In genomic region chr1:39680546-39680945, GRCm38 (mm10) we compare ENCODE assay signal across 12 mouse cellular contexts. TPM values are rescaled to one million over a fixed set of nuclear protein-coding genes. Genes with fewer than 3 reads are reported as not detected.
DNase-seq lines count a peak whose midpoint lies in the region; ATAC-seq and TF ChIP-seq lines count a peak whose summit lies in the region.
"Had no signal": no experiment of that assay in that cellular context is flagged by ENCODE, and none has a peak within 500 bp of the region (broad histone marks: within the 10 kb centered on the region; RNA-seq: fewer than 3 reads in every experiment).

No protein-coding gene starts in this region.

- H3K9me3 ChIP-seq in kidney, postnatal 0 days (replicated peaks; ENCODE audit: low read length), result no peaks in the 10 kb centered on the region
- no peaks in the 10 kb centered on the region for H3K9me3 ChIP-seq in stomach, postnatal 0 days (ENCODE audit: control insufficient read depth, low read length)
- H3K9me3 ChIP-seq: heart, embryonic 12.5 days had no signal

- no peak overlapping the region for H3K4me2 ChIP-seq in kidney, postnatal 0 days (ENCODE audit: low read length)
- no peak overlapping the region for H3K4me2 ChIP-seq in stomach, postnatal 0 days (replicated peaks; ENCODE audit: low read depth)
- H3K4me2 ChIP-seq: heart, embryonic 12.5 days had no signal

- H3K27ac ChIP-seq in kidney, postnatal 0 days, result no peak overlapping the region
- no peak overlapping the region for H3K27ac ChIP-seq in thymus, adult 2 months (ENCODE audit: control insufficient read depth, insufficient read depth, low read length)
- no peak overlapping the region for H3K27ac ChIP-seq in stomach, postnatal 0 days (replicated peaks)

- DNase-seq in kidney, postnatal 0 days (ENCODE audit: low spot score), result no peak
- no peak for DNase-seq in kidney, adult 11 months
- DNase-seq in thymus, postnatal 14 days, result peak; percentile 23
- DNase-seq in thymus, adult 2 months, result no peak
- peak; percentile 54 for DNase-seq in ZHBTc4 (ENCODE audit: low read depth, low spot score)
- no peak for DNase-seq in stomach, postnatal 0 days (ENCODE audit: low spot score)
- DNase-seq in layer of hippocampus, adult 9-11 months, result no peak
- DNase-seq in retina, embryonic 14.5 days (ENCODE audit: low spot score), result no peak
- DNase-seq: cerebellum, postnatal 25 days; left cerebral cortex, postnatal 4 days had no signal

- H3K4me3 ChIP-seq in kidney, postnatal 0 days (replicated peaks; ENCODE audit: low read depth, low read length), result no peak overlapping the region
- no peak overlapping the region for H3K4me3 ChIP-seq in thymus, adult 2 months (ENCODE audit: control insufficient read depth, insufficient read depth, low read length)
- H3K4me3 ChIP-seq in stomach, postnatal 0 days (ENCODE audit: low read depth, low read length), result no peak overlapping the region
- H3K4me3 ChIP-seq: heart, embryonic 12.5 days had no signal

- no peaks in the 10 kb centered on the region for H3K27me3 ChIP-seq in kidney, postnatal 0 days (ENCODE audit: insufficient read depth, low read length)
- no peaks in the 10 kb centered on the region for H3K27me3 ChIP-seq in thymus, adult 2 months (ENCODE audit: control insufficient read depth, insufficient read depth, low read length)
- H3K27me3 ChIP-seq in stomach, postnatal 0 days (ENCODE audit: control insufficient read depth, insufficient read depth, low read length), result no peaks in the 10 kb centered on the region
- H3K27me3 ChIP-seq: heart, embryonic 12.5 days had no signal

- TF ChIP-seq POLR2A in thymus, adult 2 months (IDR thresholded peaks at IDR 0.05; ENCODE audit: control insufficient read depth, extremely low read depth, insufficient read depth, low read length, poor library complexity), result no peak

- TF ChIP-seq CTCF in kidney, postnatal 0 days (IDR thresholded peaks at IDR 0.05; ENCODE audit: low read depth), result peak; percentile 56
- no peak for TF ChIP-seq CTCF in thymus, adult 2 months (IDR thresholded peaks at IDR 0.05; ENCODE audit: borderline replicate concordance, control insufficient read depth, extremely low read depth, insufficient read depth, low read length, poor library complexity)
- TF ChIP-seq CTCF in stomach, postnatal 0 days (IDR thresholded peaks at IDR 0.05; ENCODE audit: low read depth), result peak; percentile 67

- 67% methylated on average over 6 of the region's 6 CpGs for WGBS in kidney, postnatal 0 days
- 84% methylated on average over 6 of the region's 6 CpGs for WGBS in thymus, adult 2 months
- WGBS in stomach, postnatal 0 days, result 64% methylated on average over 6 of the region's 6 CpGs

- no peak for TF ChIP-seq EP300 in stomach, postnatal 0 days (optimal IDR thresholded peaks at IDR 0.05)

- no peaks in the 10 kb centered on the region for H3K4me1 ChIP-seq in kidney, postnatal 0 days (replicated peaks; ENCODE audit: insufficient read depth, low read length)
- H3K4me1 ChIP-seq in thymus, adult 2 months (replicated peaks; ENCODE audit: control insufficient read depth, insufficient read depth, low read length), result no peaks in the 10 kb centered on the region
- no peaks in the 10 kb centered on the region for H3K4me1 ChIP-seq in stomach, postnatal 0 days (replicated peaks; ENCODE audit: control insufficient read depth, insufficient read depth)
- H3K4me1 ChIP-seq: heart, embryonic 12.5 days had no signal

- no peak for ATAC-seq in kidney, postnatal 0 days (replicated peaks; ENCODE audit: low FRiP score, low read depth)
- ATAC-seq in stomach, postnatal 0 days (ENCODE audit: low FRiP score, low TSS enrichment), result no peak
- ATAC-seq: hindbrain, embryonic 16.5 days had no signal

- no peaks in the 10 kb centered on the region for H3K36me3 ChIP-seq in kidney, postnatal 0 days (ENCODE audit: insufficient read depth, low read length)
- H3K36me3 ChIP-seq in thymus, adult 2 months (ENCODE audit: control insufficient read depth, insufficient read depth, low read length), result no peaks in the 10 kb centered on the region
- H3K36me3 ChIP-seq in stomach, postnatal 0 days (ENCODE audit: control insufficient read depth, insufficient read depth, low read length), result no peaks in the 10 kb centered on the region
- H3K36me3 ChIP-seq: heart, embryonic 12.5 days had no signal

- no peak overlapping the region for H3K9ac ChIP-seq in kidney, postnatal 0 days (ENCODE audit: low read depth, low read length)
- H3K9ac ChIP-seq in stomach, postnatal 0 days (ENCODE audit: low read length), result no peak overlapping the region
- H3K9ac ChIP-seq: heart, embryonic 12.5 days had no signal

RNA-seq across cellular contexts. Expression of gene Creg2, which starts 29.3 kb away (rescaled TPM):
- polyA plus RNA-seq in kidney, postnatal 0 days (2015; fragmentation: Nextera tagmentation; extraction: Ambion mirVana), result 0.04 and 0.05 TPM in 2 replicates
- polyA plus RNA-seq in thymus, adult 2 months (2012; rRNA removed), result 0.16 and 0.18 TPM in 2 replicates
- 0.22 and 0.30 TPM in 2 replicates for polyA plus RNA-seq in stomach, postnatal 0 days (2015; fragmentation: Nextera tagmentation; extraction: Ambion mirVana)

RNA-seq across cellular contexts. Expression of gene Rfx8, which starts 40.3 kb away (rescaled TPM):
- polyA plus RNA-seq in kidney, postnatal 0 days (2015; fragmentation: Nextera tagmentation; extraction: Ambion mirVana), result 0.22 and 0.29 TPM in 2 replicates
- polyA plus RNA-seq in thymus, adult 2 months (2012; rRNA removed), result 0.15 and 0.19 TPM in 2 replicates
- 0.06 and 0.21 TPM in 2 replicates for polyA plus RNA-seq in stomach, postnatal 0 days (2015; fragmentation: Nextera tagmentation; extraction: Ambion mirVana)

Comparison
In these comparisons a context has a peak if more than half of its experiments do, and no peak if none do; other contexts are left out.
1. DNase-seq: peak in thymus, postnatal 14 days (single experiment) and ZHBTc4 (single experiment); none in kidney, postnatal 0 days (single experiment), kidney, adult 11 months (single experiment), thymus, adult 2 months (single experiment), stomach, postnatal 0 days (single experiment), layer of hippocampus, adult 9-11 months (single experiment) and retina, embryonic 14.5 days (single experiment).